Mouse (Mus musculus) heart, postnatal 0 days (tissue): Measurements from ENCODE around the gene Eml4.

Experiments used
- CTCF ChIP-seq: IDR thresholded peaks from 2 replicates; pipeline ENCODE4 v1.5.1; 2016; ENCODE audit warnings: antibody characterized with exemption, control low read depth, low read depth
- EP300 ChIP-seq: IDR thresholded peaks from 2 replicates; pipeline ENCODE4 v1.6.1; 2016; ENCODE audit warnings: antibody characterized with exemption, low read depth

GRCm38 (mm10) chr17:83384981-83385380, 34.2 kb downstream of the Eml4 start:
- TF ChIP-seq CTCF (no peak), EP300 (no peak)
